Mouse (Mus musculus) heart, embryonic 12.5 days (tissue): ENCODE results near the gene Lama1. TPM values are rescaled to one million over a fixed set of nuclear protein-coding genes. Genes with fewer than 3 reads are reported as not detected.
"Not testable (repeated sequence)": the region's sequence is repeated elsewhere in the genome, so short reads cannot be mapped to it uniquely, and the experiment has no call there.

ENCODE experiments used
- ATAC-seq: fragments of 200-750 bp; cut with Nextera tagmentation; 2 replicates; pipeline ENCODE4 v1.8.0; 2017; ENCODE audit warnings: moderate TSS enrichment, moderate library complexity; ENCODE audit not compliant: insufficient number of reproducible peaks, low FRiP score
- H3K27ac ChIP-seq: fragments of 300-500 bp; sonication (generic); 2 replicates; pipeline ENCODE4 v1.5.1; 2016; ENCODE audit warnings: mild to moderate bottlenecking, moderate library complexity; ENCODE audit not compliant: poor library complexity, severe bottlenecking
- H3K27me3 ChIP-seq: fragments of 300-500 bp; sonication (generic); replicated peaks from 2 replicates; pipeline ENCODE4 v1.6.1; 2016; ENCODE audit warnings: mild to moderate bottlenecking, moderate library complexity
- H3K36me3 ChIP-seq: fragments of 300-500 bp; sonication (generic); 2 replicates; pipeline ENCODE4 v1.6.1; 2016; ENCODE audit warnings: mild to moderate bottlenecking, moderate library complexity
- H3K4me1 ChIP-seq: fragments of 300-500 bp; sonication (generic); replicated peaks from 2 replicates; pipeline ENCODE4 v1.6.1; 2016; ENCODE audit warnings: mild to moderate bottlenecking
- H3K4me2 ChIP-seq: fragments of 300-500 bp; sonication (generic); 2 replicates; pipeline ENCODE4 v1.6.1; 2016; ENCODE audit warnings: mild to moderate bottlenecking, moderate library complexity
- H3K4me3 ChIP-seq: fragments of 300-500 bp; sonication (generic); 2 replicates; pipeline ENCODE4 v1.5.1; 2016; ENCODE audit warnings: mild to moderate bottlenecking
- H3K9ac ChIP-seq: fragments of 300-500 bp; sonication (generic); 2 replicates; pipeline ENCODE4 v1.6.1; 2016; ENCODE audit warnings: mild to moderate bottlenecking, moderate library complexity
- H3K9me3 ChIP-seq: fragments of 300-500 bp; sonication (generic); replicated peaks from 2 replicates; pipeline ENCODE4 v1.6.1; 2016; ENCODE audit warnings: mild to moderate bottlenecking, moderate library complexity
- WGBS: fragments of 180-500 bp; shearing (Covaris S2); methylation state at CpG from one replicate; pipeline ENCODE4 v1.1.7; 2016; 5-methylcytosine and 5-hydroxymethylcytosine counted together
- polyA plus RNA-seq: library from polyadenylated mRNA; unstranded; fragments of >200 nt; fragmentation: Nextera tagmentation; extraction: Ambion mirVana; gene quantifications from 2 replicates; pipeline ENCODE4 v1.2.1, GENCODE M21; 2016

The Lama1 gene
- polyA plus RNA-seq, 1 experiment from 2014 or later, result 1.3 TPM

DNA sequence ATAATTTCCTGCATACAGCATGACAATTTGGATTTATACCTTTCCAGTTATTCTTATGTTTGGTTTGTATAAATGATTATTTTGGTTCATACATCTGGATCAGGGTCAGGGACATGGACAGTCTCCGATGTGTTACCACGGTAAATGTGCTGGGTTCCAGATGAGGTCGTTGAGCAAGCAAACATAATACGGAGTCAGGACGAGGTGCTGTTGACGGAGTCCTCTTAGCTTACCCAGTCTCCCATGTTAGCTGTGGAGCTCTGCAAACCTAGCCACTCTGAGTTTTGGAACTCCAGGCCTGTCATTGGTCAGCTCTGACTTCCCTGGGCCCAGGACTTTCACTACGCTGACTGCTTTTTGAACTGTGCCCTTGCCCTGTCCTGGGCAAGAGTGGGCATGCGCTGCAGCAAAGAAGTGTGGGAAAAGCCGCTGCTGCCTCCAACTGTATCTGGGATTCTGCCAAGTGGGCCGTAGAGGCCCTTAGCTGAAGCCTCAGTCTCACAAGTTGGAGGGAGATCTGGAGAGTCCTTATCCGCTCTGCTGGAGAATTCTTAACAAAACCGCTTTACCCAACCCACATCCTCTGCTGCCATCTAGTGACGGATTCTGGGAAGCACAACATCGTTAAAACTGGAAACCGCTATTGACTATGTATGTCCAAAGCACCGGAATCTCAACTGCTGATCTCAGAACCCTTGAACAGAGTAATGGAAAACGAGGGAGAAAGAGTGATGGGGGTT is 140.5 kb downstream of the Lama1 start:
- H3K4me3 ChIP-seq, result no peak overlapping the region
- peaks cover 9% of the 10 kb centered on the region; the same call in 1 of the 2 replicates for H3K36me3 ChIP-seq
- no peak overlapping the region for H3K4me2 ChIP-seq
- H3K27ac ChIP-seq, result no peak overlapping the region
- H3K9ac ChIP-seq, result no peak overlapping the region
- H3K4me1 ChIP-seq, result no peaks in the 10 kb centered on the region
- H3K9me3 ChIP-seq, result peaks cover 6% of the 10 kb centered on the region
- no peaks in the 10 kb centered on the region for H3K27me3 ChIP-seq
- WGBS, result 56% methylated on average over 17 of the region's 17 CpGs
- ATAC-seq, result no peak

DNA sequence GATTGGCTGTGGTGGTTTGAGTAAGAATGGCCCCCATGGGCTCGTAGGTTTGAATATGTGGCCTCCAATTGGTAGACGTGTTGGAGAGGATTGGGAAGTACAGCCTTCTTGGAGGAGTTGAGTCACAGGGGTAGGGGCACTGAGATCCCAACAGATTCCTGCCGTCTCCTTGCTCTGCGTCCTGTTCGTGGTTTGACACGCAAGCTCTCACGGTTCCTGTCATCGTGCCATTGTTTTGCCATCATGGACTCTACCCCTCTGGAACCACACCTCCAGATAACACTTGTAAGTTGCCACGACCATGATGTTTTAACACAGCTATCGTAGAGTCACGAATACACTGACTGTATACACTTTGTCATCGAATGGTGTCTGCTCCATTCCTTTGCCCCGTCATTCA is 141.9 kb downstream of the Lama1 start:
- H3K27ac ChIP-seq, result no peak overlapping the region
- WGBS, result 80% methylated on average over 13 of the region's 13 CpGs
- no peak overlapping the region for H3K4me2 ChIP-seq
- H3K4me3 ChIP-seq, result no peak overlapping the region
- H3K4me1 ChIP-seq, result no peaks in the 10 kb centered on the region
- no peak for ATAC-seq
- peaks cover 13% of the 10 kb centered on the region; the same call in 1 of the 2 replicates for H3K36me3 ChIP-seq
- peaks cover 6% of the 10 kb centered on the region for H3K9me3 ChIP-seq
- H3K9ac ChIP-seq, result no peak overlapping the region
- H3K27me3 ChIP-seq, result no peaks in the 10 kb centered on the region

DNA sequence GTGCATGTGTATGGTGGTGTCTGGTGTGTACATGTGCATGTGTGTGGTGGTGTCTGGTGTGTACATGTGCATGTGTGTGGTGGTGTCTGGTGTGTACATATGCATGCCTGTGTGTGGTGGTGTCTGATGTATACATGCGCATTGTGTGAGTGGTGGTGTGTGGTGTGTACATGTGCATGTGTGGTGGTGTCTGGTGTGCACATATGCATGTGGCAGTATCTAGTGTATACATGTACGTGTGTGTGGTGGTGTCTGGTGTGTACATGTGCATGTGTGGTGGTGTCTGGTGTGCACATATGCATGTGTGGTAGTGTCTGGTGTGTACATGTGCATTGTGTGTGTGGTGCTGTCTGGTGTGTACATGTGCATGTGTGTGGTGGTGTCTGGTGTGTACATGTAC is 144.4 kb downstream of the Lama1 start:
- WGBS, result 91% methylated on average over 2 of the region's 2 CpGs
- ATAC-seq, result not testable (repeated sequence)

DNA sequence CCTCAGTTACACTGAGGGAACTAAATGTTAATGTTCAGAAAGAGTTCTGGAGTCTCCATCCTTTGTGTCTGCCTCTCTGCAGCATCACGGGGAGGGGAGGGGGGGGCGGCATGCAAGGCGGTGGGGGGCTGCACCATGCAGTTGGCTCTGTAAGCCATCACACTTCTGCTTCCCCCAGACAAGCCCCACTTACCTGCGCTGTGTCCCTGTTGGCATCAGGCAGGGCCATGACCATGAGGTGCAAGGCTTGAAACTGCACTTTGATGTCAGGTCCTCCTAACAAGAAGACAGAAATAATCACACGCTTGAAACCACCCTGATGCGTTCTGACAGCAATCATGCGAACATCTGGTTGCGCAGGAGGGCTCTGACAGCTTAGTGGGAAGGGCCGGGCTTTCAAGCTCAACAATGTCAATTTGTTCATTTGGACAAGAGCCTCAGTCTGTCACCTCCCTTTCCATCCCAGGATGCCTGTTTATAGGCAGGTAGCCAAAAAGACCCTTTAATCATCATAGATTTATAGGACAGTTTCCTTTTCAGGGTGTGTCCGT is 164.1 kb downstream of the Lama1 start:
- Histone ChIP-seq H3K4me1 (peaks cover 7% of the 10 kb centered on the region; the same call in 1 of the 2 replicates), H3K4me2 (no peak overlapping the region), H3K4me3 (no peak overlapping the region), H3K36me3 (peaks cover 42% of the 10 kb centered on the region), H3K9me3 (peaks cover 4% of the 10 kb centered on the region; the same call in 1 of the 2 replicates), H3K27me3 (peaks cover 45% of the 10 kb centered on the region), H3K27ac (no peak overlapping the region), H3K9ac (no peak overlapping the region)
- no peak for ATAC-seq
- 87% methylated on average over 10 of the region's 10 CpGs for WGBS

More for the DNA sequence above, 144.4 kb downstream of the Lama1 start:
- not testable (repeated sequence) for H3K9me3 ChIP-seq, H3K27me3 ChIP-seq, H3K4me1 ChIP-seq, H3K4me3 ChIP-seq, H3K27ac ChIP-seq, H3K9ac ChIP-seq, H3K4me2 ChIP-seq
- peaks cover 24% of the 10 kb centered on the region for H3K36me3 ChIP-seq

DNA sequence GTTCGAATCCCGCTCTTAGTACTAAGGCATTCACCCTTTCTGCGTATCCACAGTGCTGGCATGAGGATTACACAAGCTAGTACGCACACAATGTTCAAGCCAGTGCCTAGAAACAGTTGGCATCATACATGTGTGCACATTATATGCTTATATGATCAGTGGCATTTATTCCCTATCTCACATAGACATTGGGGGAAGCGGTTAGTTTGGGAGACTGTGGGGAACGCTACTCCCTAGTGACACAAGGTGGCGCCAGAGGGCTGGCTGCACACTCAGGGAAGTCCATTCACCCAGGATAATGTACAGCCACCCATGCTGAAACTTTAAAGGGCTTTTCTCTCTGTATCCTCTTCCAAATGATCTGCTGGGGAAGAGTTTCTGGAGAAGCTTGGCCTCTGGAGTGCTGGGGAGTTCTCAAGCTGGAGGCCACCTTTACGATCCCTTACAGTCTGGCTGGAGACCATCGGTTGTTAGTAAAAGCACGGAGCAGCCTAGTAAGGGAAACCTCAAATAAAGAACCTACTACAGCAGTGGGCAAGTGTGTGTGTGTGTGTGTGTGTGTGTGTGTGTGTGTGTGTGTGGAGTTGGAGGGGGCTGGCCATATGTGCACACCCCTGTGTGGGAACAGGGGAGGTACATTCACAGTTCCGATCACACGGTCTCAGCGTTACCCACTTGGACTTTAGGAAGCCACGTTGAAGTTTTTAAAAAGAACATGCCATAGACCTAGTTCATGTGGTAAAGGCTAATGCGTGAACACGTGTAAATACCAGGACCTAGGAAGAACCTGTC is 164.9 kb downstream of the Lama1 start:
- peaks cover 53% of the 10 kb centered on the region for H3K27me3 ChIP-seq
- WGBS, result 78% methylated on average over 16 of the region's 16 CpGs
- ATAC-seq, result no peak

DNA sequence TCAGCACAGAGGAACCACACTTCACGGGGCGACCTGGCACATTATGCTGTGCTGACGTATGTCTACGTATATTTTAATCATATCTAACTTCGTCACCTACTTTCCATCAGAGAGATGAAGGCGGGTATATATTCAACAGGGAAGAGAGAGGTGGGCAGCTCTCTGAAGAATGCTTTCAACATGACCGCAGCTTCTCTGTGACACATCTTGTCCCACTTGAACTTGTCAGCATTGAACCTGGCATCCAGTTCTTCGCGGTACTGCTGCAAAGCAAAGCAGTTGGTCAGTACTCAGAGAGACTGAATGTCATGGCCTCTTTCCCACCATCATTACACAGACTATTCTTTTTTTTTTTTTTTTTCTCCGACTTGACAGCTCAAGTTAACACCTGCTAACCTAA is 167.3 kb downstream of the Lama1 start:
- no peak overlapping the region for H3K9ac ChIP-seq
- H3K4me2 ChIP-seq, result no peak overlapping the region
- H3K27me3 ChIP-seq, result peaks cover 63% of the 10 kb centered on the region
- WGBS, result 35% methylated on average over 10 of the region's 10 CpGs
- H3K9me3 ChIP-seq, result peaks cover 9% of the 10 kb centered on the region; the same call in 1 of the 2 replicates
- peaks cover 28% of the 10 kb centered on the region for H3K36me3 ChIP-seq
- H3K27ac ChIP-seq, result no peak overlapping the region
- H3K4me3 ChIP-seq, result no peak overlapping the region
- ATAC-seq, result peak; percentile 46; the same call in 1 of the 2 replicates
- H3K4me1 ChIP-seq, result peaks cover 7% of the 10 kb centered on the region; the same call in 1 of the 2 replicates

More for the DNA sequence above, 164.9 kb downstream of the Lama1 start:
- no peak overlapping the region for H3K27ac ChIP-seq
- no peak overlapping the region for H3K4me2 ChIP-seq
- H3K4me3 ChIP-seq, result no peak overlapping the region
- peaks cover 4% of the 10 kb centered on the region; the same call in 1 of the 2 replicates for H3K9me3 ChIP-seq
- peaks cover 7% of the 10 kb centered on the region; the same call in 1 of the 2 replicates for H3K4me1 ChIP-seq
- no peak overlapping the region for H3K9ac ChIP-seq
- H3K36me3 ChIP-seq, result peaks cover 39% of the 10 kb centered on the region

DNA sequence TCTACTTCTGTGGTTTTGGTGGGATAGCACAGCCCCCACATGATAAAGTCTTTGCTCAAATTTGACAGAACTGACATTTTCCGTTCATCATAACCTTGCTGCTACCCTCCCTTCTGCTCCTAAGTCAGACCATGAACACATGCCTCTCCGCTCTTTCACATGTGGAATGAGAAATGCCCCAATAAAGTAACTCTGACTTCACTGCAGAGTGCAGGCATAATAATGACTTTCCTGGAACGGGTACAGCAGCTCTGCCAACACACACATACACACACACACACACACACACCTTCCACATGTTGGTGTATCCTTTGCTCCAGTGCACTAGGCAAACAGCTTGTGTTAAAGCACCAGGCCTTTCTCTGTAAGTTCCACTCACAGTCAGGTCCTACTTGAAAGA is 167.9 kb downstream of the Lama1 start:
- Histone ChIP-seq H3K27ac (no peak overlapping the region), H3K9me3 (peaks cover 9% of the 10 kb centered on the region; the same call in 1 of the 2 replicates), H3K4me1 (peaks cover 7% of the 10 kb centered on the region; the same call in 1 of the 2 replicates), H3K36me3 (peaks cover 28% of the 10 kb centered on the region), H3K4me3 (no peak overlapping the region), H3K9ac (no peak overlapping the region), H3K27me3 (peaks cover 65% of the 10 kb centered on the region), H3K4me2 (no peak overlapping the region)
- WGBS, result 76% methylated on average over 3 of the region's 3 CpGs
- no peak for ATAC-seq

DNA sequence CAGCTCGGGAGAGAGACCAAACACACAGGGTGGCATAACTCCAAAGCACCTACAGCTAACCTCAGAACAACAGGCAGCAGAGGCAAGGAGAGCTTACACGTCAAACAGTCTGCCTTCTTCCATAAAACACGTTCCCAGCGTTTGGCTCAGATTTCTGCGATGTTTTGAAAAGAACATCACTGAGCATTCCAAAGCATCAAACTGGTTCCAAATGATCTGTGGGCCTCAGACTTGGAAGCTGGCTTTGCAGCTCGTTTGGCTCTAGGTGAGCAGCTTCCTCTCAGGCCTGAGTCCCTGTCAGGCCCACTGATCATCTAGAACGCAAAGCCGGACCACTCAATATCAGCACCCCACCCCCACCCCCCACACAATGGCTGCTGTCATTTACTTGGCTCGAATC is 169.0 kb downstream of the Lama1 start:
- 85% methylated on average over 9 of the region's 9 CpGs for WGBS
- peaks cover 58% of the 10 kb centered on the region for H3K27me3 ChIP-seq
- no peak overlapping the region for H3K27ac ChIP-seq
- H3K36me3 ChIP-seq, result peaks cover 27% of the 10 kb centered on the region
- H3K9ac ChIP-seq, result no peak overlapping the region
- H3K4me1 ChIP-seq, result peaks cover 7% of the 10 kb centered on the region; the same call in 1 of the 2 replicates
- ATAC-seq, result no peak
- no peak overlapping the region for H3K4me3 ChIP-seq
- H3K4me2 ChIP-seq, result no peak overlapping the region
- peaks cover 9% of the 10 kb centered on the region; the same call in 1 of the 2 replicates for H3K9me3 ChIP-seq

DNA sequence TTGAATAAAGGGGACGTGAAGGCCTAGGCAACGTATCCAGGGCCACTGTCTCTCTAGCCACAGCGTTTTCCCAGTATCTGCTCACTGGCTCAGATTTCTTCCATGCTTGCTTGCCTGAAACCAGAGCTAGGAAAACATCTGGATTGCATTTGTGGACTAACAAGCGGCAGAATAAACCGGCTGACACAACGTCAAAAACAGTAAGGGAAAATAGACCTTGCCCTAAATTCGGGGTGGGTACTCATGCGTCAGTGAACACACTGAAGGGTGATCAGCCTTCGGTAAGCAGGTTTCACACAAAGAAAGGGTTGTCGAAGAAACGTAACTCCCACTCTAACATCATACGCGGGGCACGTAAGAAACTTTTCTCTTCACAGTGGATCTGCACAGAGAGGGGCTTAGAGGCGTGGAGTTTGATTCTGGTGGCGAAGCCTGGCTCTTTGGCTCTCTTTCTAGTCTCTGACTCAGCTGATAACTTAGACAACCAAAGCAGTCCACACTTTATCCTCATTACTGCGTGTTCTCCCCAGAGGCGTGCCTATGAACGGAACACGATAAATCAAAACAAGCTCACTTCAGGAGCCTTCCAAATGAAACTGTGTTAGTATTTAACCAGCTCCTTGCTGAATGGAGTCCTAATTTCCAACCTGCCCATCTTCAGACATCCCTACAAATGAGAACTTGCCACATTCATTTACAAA is 169.6 kb downstream of the Lama1 start:
- Histone ChIP-seq H3K9me3 (peaks cover 9% of the 10 kb centered on the region; the same call in 1 of the 2 replicates), H3K9ac (no peak overlapping the region), H3K27ac (peak overlapping the region; percentile 8; the same call in 1 of the 2 replicates), H3K4me2 (no peak overlapping the region), H3K36me3 (peaks cover 29% of the 10 kb centered on the region), H3K4me3 (no peak overlapping the region), H3K27me3 (peaks cover 52% of the 10 kb centered on the region), H3K4me1 (peaks cover 7% of the 10 kb centered on the region; the same call in 1 of the 2 replicates)
- 73% methylated on average over 20 of the region's 20 CpGs for WGBS
- no peak for ATAC-seq

DNA sequence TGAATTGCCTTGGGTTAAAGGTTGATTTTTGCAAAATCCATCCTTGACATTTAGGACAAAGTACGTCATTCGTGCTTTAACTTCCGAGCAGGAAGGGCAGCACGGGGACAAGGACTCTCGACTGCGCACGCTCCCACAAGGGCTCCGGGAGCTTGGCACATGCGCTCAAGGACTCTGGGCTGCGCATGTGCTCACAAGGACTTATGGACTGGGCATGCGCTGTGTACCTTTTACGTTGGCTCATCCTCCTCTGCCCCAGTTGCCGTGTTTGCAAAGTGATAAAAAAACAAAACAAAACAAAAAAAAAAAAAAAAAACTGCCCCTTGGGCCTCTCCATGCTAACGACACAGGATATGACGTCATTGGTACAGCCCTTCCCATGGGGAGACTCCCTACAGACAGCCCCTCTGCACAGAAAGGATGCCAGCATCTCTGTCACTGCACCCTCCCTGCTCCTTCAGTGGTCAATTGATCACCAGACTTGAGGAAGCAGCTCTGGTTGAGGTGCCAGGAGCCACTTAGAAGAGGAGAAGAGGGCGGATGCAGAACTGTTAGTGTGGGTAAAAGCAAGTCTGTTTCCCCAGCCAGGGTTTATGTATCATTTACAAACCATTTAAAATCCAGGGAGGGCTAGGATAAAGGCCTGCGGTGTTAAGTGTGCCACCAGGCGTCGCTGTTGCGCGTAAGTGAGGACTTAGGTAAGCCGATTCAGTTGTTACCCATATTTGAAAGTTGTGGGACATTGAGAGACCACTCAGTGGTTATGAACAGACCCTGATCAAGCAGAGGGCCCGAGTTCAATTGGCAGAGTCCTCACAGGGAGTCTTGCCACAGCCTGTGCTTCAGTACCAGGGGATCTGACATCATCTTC is 172.9 kb downstream of the Lama1 start:
- WGBS, result 67% methylated on average over 23 of the region's 23 CpGs
- H3K27ac ChIP-seq, result no peak overlapping the region

More for the DNA sequence above, 172.9 kb downstream of the Lama1 start:
- peaks cover 4% of the 10 kb centered on the region; the same call in 1 of the 2 replicates for H3K4me1 ChIP-seq
- H3K36me3 ChIP-seq, result peaks cover 40% of the 10 kb centered on the region
- peak; percentile 69 for ATAC-seq
- H3K27me3 ChIP-seq, result peaks cover 51% of the 10 kb centered on the region
- no peak overlapping the region for H3K4me3 ChIP-seq
- H3K9me3 ChIP-seq, result peaks cover 9% of the 10 kb centered on the region; the same call in 1 of the 2 replicates
- H3K9ac ChIP-seq, result no peak overlapping the region
- no peak overlapping the region for H3K4me2 ChIP-seq
